Mouse (Mus musculus) spleen, adult 2 months (tissue): ENCODE measurements around the gene Hyou1. TPM values are rescaled to one million over a fixed set of nuclear protein-coding genes. Genes with fewer than 3 reads are reported as not detected.
A peak's percentile ranks its signal among the peaks of the same experiment; 100 is the strongest.
"Not testable (repeated sequence)": the region's sequence is repeated elsewhere in the genome, so short reads cannot be mapped to it uniquely, and the experiment has no call there.

Experiments used
- DNase-seq, 2 experiments: peaks; one replicate each; pipeline versions ENCODE4 v3.0.0 to v3.0.0-alpha.2; 2012 to 2021; ENCODE audit warnings: low spot score in 2 of 2, low read depth in 1 of 2
- H3K27ac ChIP-seq: fragments of 200-500 bp; 2 replicates; pipeline ENCODE4 v1.5.1; 2012; ENCODE audit warnings: low read length, inconsistent platforms; ENCODE audit not compliant: insufficient read depth
- H3K27me3 ChIP-seq: fragments of 200-500 bp; 2 replicates; pipeline ENCODE4 v1.6.1; 2012; ENCODE audit warnings: mild to moderate bottlenecking, moderate library complexity, low read length, inconsistent platforms; ENCODE audit not compliant: control insufficient read depth, insufficient read depth
- H3K36me3 ChIP-seq: fragments of 200-500 bp; 2 replicates; pipeline ENCODE4 v1.6.1; 2012; ENCODE audit warnings: mild to moderate bottlenecking, low read length, inconsistent platforms; ENCODE audit not compliant: control insufficient read depth, insufficient read depth
- H3K4me1 ChIP-seq: fragments of 200-500 bp; 2 replicates; pipeline ENCODE4 v1.6.1; 2011; ENCODE audit warnings: inconsistent platforms; ENCODE audit not compliant: control insufficient read depth, insufficient read depth, insufficient read length
- H3K4me3 ChIP-seq: fragments of 200-500 bp; 2 replicates; pipeline ENCODE4 v1.5.1; 2011; ENCODE audit warnings: mild to moderate bottlenecking, inconsistent platforms; ENCODE audit not compliant: insufficient read depth, insufficient read length; ENCODE audit errors: extremely low read depth
- CTCF ChIP-seq: fragments of 200-500 bp; IDR thresholded peaks from 2 replicates; pipeline ENCODE4 v1.5.1; 2011; ENCODE audit warnings: mild to moderate bottlenecking, inconsistent platforms; ENCODE audit not compliant: insufficient read depth, insufficient read length, insufficient replicate concordance; ENCODE audit errors: extremely low read depth
- POLR2A ChIP-seq: fragments of 200-500 bp; IDR thresholded peaks from 2 replicates; pipeline ENCODE4 v1.6.1; 2011; ENCODE audit warnings: low read depth, low read length, inconsistent platforms
- WGBS: fragments of 180-500 bp; shearing (Covaris S2); methylation state at CpG from one replicate; pipeline ENCODE4 v1.1.7; 2018; 5-methylcytosine and 5-hydroxymethylcytosine counted together
- polyA plus RNA-seq: library from polyadenylated mRNA; depleted of rRNA; stranded (reverse); fragments of >200 nt; gene quantifications from 2 replicates; pipeline ENCODE4 v1.2.3, GENCODE M21; 2012

Hyou1 gene
- polyA plus RNA-seq, 1 experiment = 39.8 TPM

- under 1% methylated on average over 24 of the region's 24 CpGs for WGBS
- peak overlapping the region; percentile 96 for H3K27ac ChIP-seq
These were observed 28.4 kb downstream of the Hyou1 start for GRCm38 (mm10) chr9:44407752-44408097.

GRCm38 (mm10) chr9:44408693-44409092 lies 29.4 kb downstream of the Hyou1 start:
- H3K4me3 ChIP-seq, H3K4me1 ChIP-seq, DNase-seq, H3K27ac ChIP-seq, H3K27me3 ChIP-seq: not testable (repeated sequence)
- 72% methylated on average over 9 of the region's 9 CpGs for WGBS
- peaks cover 30% of the 10 kb centered on the region for H3K36me3 ChIP-seq

More at GRCm38 (mm10) chr9:44407752-44408097, 28.4 kb downstream of the Hyou1 start:
- Histone ChIP-seq H3K4me1 (no peaks in the 10 kb centered on the region), H3K4me3 (peak overlapping the region; percentile 92), H3K27me3 (no peaks in the 10 kb centered on the region), H3K36me3 (peaks cover 31% of the 10 kb centered on the region)
- no peak for DNase-seq
- TF ChIP-seq CTCF (no peak), POLR2A (no peak; the same call in 1 of the 2 replicates)

GRCm38 (mm10) chr9:44410647-44411336 lies 31.5 kb downstream of the Hyou1 start:
- no peak overlapping the region for H3K4me3 ChIP-seq
- no peaks in the 10 kb centered on the region for H3K4me1 ChIP-seq
- H3K27me3 ChIP-seq = no peaks in the 10 kb centered on the region
- TF ChIP-seq CTCF = no peak
- no peak for TF ChIP-seq POLR2A
- H3K36me3 ChIP-seq = peaks cover 20% of the 10 kb centered on the region
- no peak overlapping the region for H3K27ac ChIP-seq
- 84% methylated on average over 2 of the region's 2 CpGs for WGBS
- DNase-seq = no peak

DNA sequence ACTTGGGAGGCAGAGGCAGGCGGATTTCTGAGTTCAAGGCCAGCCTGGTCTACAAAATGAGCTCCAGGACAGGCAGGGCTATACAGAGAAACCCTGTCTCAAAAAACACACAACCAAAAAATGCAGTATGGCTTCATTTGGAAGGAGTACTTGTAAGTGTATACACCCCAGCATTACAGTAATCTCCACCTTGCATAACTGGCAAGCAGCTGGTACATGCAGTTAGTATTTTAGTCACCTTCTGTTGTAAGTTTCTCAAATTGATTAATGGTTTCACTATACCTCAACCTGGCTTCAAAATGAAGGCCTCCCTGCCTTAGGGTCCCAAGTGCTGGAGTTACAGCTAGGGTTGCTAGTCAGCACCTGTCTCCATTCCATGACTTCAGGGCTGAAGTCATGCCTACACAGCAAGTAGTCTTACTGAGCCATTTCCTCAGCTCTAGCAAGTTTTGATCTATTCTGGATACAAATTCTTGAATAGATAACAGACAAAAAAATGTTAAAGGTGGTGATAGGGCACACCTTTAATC lies 32.4 kb downstream of the Hyou1 start:
- TF ChIP-seq CTCF (no peak), POLR2A (no peak)
- 82% methylated on average over 1 of the region's 1 CpGs for WGBS

GRCm38 (mm10) chr9:44412306-44412705 lies 33.0 kb downstream of the Hyou1 start:
- Histone ChIP-seq H3K27me3 (no peaks in the 10 kb centered on the region), H3K36me3 (peaks cover 20% of the 10 kb centered on the region), H3K4me3 (no peak overlapping the region), H3K27ac (no peak overlapping the region), H3K4me1 (peaks cover 4% of the 10 kb centered on the region; the same call in 1 of the 2 replicates)
- WGBS = 65% methylated on average over 4 of the region's 4 CpGs
- no peak for DNase-seq
- TF ChIP-seq POLR2A (no peak), CTCF (no peak)

More for the DNA sequence above, 32.4 kb downstream of the Hyou1 start:
- Histone ChIP-seq H3K4me1 (no peaks in the 10 kb centered on the region), H3K27me3 (no peaks in the 10 kb centered on the region), H3K27ac (no peak overlapping the region), H3K36me3 (peaks cover 20% of the 10 kb centered on the region), H3K4me3 (no peak overlapping the region)
- DNase-seq = no peak

DNA sequence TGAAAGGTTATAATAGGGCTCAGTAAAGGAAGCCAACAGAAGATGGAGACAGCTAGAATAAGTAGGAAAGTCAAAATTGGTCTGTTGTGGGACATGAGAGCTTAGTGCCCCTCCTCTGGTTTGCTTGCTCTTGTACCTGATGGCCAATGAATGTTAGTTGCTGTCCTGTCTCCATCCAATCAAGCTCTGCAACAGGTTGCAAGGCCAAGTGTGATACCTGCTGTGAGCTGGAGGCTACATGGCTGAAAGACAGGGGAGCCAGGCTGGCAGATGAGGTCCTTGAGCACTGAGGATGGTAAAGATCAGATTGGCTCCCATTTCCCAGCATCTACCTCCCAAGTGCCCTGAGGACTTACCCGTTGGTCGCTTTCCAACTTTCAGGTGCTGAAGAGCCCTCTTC lies 33.5 kb downstream of the Hyou1 start:
- H3K36me3 ChIP-seq = peaks cover 20% of the 10 kb centered on the region
- H3K4me3 ChIP-seq = no peak overlapping the region
- no peak overlapping the region for H3K27ac ChIP-seq
- TF ChIP-seq POLR2A (no peak), CTCF (no peak)
- H3K27me3 ChIP-seq = no peaks in the 10 kb centered on the region
- DNase-seq = no peak
- peaks cover 7% of the 10 kb centered on the region; the same call in 1 of the 2 replicates for H3K4me1 ChIP-seq
- 89% methylated on average over 2 of the region's 2 CpGs for WGBS

DNA sequence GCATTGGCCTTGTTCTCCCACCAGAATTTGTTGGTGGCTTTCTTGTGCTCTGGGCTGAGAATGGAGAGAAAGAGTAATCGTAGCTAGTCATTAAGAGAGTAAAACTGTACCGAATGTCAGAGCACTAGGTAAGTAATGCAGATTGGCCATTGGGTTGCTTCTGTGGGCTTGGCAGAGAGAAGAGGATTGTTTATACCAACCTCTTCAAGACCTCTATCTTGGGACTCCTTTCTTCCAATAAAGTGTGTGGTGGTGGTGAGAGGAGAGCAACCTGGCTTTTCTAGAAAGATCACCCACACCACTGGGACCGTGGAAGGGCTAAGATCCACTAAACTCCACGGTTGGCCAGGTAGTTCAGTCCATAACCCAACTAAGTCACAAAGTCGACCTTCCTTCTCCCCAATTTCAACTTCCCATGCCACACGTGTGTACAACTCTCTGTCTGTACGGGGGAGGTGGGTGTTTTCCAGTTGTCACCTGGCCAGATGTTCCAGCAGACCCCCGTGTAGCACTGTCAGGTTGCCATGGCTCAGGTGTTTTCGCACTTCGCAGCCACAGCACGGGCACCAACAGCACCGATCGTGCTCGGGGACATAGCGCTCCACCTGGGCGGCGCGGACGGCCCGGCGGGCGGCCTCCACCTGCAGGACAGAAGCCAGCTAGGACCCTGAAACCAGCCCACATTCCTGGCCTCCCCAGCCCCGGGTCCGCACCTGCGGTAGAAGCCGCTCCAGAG lies 38.0 kb downstream of the Hyou1 start:
- H3K4me3 ChIP-seq = peak overlapping the region; percentile 79
- no peak for DNase-seq
- TF ChIP-seq CTCF (no peak), POLR2A (no peak)
- peaks cover 4% of the 10 kb centered on the region for H3K36me3 ChIP-seq
- H3K27ac ChIP-seq = peak overlapping the region; percentile 45
- peaks cover 7% of the 10 kb centered on the region; the same call in 1 of the 2 replicates for H3K4me1 ChIP-seq
- no peaks in the 10 kb centered on the region for H3K27me3 ChIP-seq
- 5% methylated on average over 26 of the region's 26 CpGs for WGBS
